Mouse (Mus musculus) common myeloid progenitor, adult 5-6 weeks (primary cell): ENCODE measurements around the gene Adipor2. TPM values are rescaled to one million over a fixed set of nuclear protein-coding genes. Genes with fewer than 3 reads are reported as not detected.

Experiments
- ATAC-seq: replicated peaks from 2 replicates; pipeline ENCODE4 v1.8.0; 2016; ENCODE audit warnings: low read depth, mild to moderate bottlenecking, moderate TSS enrichment, inconsistent platforms; ENCODE audit not compliant: poor library complexity, severe bottlenecking
- total RNA-seq: library from RNA; stranded (forward); fragments of 200-1000, 187-1606 nt; gene quantifications from 2 replicates; pipeline ENCODE4 v1.2.3, GENCODE M21; 2017

Gene Adipor2
- total RNA-seq, 1 experiment from 2014 or later = 111 TPM

- no peak for ATAC-seq
Measured at GRCm38 (mm10) chr6:119326541-119326940, 91.0 kb downstream of the Adipor2 start.

- no peak for ATAC-seq
Measured at GRCm38 (mm10) chr6:119325978-119326377, 91.5 kb downstream of the Adipor2 start.

DNA sequence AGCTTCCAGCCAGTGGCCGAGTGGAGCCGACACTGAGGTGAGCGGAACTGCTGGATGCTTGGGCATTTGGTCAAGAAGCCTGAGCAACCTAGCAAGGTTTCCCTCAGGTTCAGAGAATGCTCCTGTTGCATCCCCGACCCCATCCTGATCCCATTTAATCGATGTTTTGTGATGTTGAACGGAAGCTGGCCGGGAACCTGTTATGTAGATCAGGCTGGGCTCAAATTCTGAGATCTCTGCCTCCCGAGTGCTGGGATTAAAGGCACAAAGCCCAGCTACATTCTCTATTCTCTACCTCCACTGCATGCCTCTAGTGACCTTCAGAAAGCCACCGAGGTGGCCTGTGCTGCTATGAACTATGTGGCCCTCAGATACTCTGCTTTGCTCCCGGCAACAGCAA, 92.7 kb downstream of the Adipor2 start:
- no peak for ATAC-seq

DNA sequence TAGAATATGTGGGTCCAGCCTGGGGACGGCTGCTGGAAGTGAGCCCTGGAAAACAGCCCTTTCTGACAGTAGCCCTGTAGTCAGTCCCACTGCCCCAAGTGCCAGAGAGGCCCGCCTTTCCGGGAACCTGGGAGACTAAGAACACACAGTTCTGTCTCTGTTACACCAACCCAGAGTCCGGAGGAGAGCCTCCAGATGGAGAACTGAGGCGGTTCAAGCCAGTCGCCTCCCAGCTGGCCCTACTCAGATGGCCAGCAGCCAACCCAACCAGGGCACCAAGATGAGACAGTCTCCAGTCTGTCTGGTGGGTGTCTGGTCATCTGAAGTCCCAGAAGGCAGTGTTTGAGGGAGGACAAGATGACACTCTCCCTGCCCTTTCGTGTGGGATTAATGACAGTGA, 95.8 kb downstream of the Adipor2 start:
- ATAC-seq = no peak

DNA sequence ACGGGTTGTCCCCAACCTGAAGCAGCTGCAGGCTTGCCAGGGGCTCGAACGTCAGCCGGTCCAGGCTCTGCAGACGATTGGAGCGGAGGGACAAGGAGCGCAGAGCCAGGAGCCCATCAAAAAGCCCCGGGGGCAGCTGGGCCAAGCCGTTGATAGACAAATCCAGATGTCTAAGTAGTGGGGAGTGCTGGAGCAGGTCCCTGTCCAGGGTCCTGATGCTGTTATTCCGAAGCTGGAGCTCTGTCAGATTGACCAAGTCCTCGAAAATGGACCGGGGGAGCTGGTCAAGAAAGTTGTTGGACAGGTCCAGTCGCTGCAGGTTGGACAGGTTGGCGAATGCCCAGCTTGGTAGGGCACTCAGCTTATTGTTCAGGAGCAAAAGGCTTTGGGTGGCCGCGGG, 97.0 kb downstream of the Adipor2 start:
- ATAC-seq = no peak

GRCm38 (mm10) chr6:119319358-119319757, 98.1 kb downstream of the Adipor2 start:
- no peak for ATAC-seq

DNA sequence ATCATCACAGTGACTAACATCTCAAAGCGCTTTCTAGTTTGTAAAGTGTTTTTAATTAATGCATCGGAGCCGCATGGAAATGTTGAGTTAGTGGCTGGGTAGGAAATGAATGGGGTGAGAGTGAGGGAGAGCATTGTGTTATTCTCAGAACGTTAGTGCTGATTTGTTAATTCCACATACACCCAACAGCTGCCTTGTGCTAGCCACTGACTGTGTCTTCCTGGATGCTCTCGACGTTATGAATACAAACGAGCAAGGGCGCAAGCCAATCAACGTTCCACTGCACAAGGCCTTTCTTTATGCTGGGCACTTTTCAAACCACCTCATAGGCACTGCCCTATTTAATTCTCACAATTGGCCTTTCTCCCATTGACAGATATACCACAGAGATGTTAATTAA, 98.8 kb downstream of the Adipor2 start:
- ATAC-seq = no peak

- ATAC-seq = peak; percentile 71
Measured at GRCm38 (mm10) chr6:119314751-119315476, 102.6 kb downstream of the Adipor2 start.

- no peak for ATAC-seq
Measured at GRCm38 (mm10) chr6:119313588-119314375, 103.7 kb downstream of the Adipor2 start.

GRCm38 (mm10) chr6:119313096-119313495, 104.4 kb downstream of the Adipor2 start:
- no peak for ATAC-seq

DNA sequence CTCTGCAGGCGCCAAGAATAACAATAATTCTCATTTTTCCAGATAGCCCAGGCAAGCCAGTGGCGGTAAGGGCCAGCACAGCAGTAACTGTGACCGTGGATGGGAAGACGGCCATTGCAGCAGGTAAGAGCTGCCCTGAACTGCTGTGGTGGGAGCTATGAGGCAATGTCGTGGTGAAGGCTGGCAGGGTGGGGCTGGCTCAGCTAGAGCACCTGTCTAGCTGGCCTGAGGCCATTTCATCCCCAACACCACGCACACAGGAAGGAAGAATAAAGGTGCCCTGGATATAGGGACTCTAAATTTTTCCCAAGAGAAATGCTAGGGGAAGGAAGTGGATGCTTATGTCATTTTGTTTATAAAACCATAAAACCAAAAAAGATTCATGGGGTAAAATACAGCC, 105.1 kb downstream of the Adipor2 start:
- no peak for ATAC-seq

- no peak for ATAC-seq
Measured at GRCm38 (mm10) chr6:119310176-119310575, 107.3 kb downstream of the Adipor2 start.

DNA sequence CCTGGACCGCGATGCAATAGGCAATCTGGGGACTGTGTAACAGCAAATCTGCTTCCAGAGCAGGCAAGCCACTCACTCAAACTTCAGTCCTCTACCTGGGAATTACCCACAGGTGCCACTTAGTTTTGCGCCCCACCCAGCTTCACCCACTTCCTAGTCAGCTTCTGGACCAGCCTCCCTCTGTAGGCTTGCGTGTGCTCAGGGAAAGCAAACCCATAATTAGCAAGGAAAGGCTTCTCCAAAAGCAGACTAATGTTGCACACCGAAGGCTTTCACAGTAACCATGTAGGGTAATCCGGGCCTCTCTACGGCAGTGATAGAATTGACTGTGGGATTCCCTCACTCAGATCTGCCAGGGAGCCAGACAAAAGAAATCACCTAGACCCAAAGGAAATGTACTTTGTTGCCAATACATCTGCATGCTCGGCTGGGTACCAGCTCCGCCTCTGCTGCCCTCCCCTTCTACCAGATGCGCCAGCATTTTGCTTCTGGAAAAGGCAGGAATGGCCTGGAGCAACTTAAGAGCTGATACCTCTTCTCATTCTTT, 109.6 kb downstream of the Adipor2 start:
- no peak for ATAC-seq

- ATAC-seq = no peak
Measured at GRCm38 (mm10) chr6:119303331-119303730, 114.2 kb downstream of the Adipor2 start.

Other genes with a start within 250 kb of the Adipor2 start
- 9.0 and 10.6 TPM in 2 replicates for gene Dcp1b, start 242.5 kb downstream of the Adipor2 start, total RNA-seq
- gene Cacna1c, start 221.3 kb downstream of the Adipor2 start, total RNA-seq = 0.05 TPM in 1 of 2 replicates, not detected in the other
- gene Cacna2d4, start 181.2 kb downstream of the Adipor2 start, total RNA-seq = 0.18 and 0.34 TPM in 2 replicates
- gene Lrtm2, start 86.9 kb downstream of the Adipor2 start, total RNA-seq = 0.24 TPM in 1 of 2 replicates, not detected in the other
- 39.2 and 48.1 TPM in 2 replicates for gene Fbxl14, start 62.0 kb upstream of the Adipor2 start, total RNA-seq
- 0.82 TPM in 1 of 2 replicates, not detected in the other for gene Wnt5b, start 126.6 kb upstream of the Adipor2 start, total RNA-seq